Mouse (Mus musculus): ENCODE results near the gene Usp5. TPM values are rescaled to one million over a fixed set of nuclear protein-coding genes. Genes with fewer than 3 reads are reported as not detected.
"Not testable (repeated sequence)": the region's sequence is repeated elsewhere in the genome, so short reads cannot be mapped to it uniquely, and the experiment has no call there.

Usp5 gene
- total RNA-seq, 2 experiments from 2014 or later: 73.7 to 75.3 TPM

DNA sequence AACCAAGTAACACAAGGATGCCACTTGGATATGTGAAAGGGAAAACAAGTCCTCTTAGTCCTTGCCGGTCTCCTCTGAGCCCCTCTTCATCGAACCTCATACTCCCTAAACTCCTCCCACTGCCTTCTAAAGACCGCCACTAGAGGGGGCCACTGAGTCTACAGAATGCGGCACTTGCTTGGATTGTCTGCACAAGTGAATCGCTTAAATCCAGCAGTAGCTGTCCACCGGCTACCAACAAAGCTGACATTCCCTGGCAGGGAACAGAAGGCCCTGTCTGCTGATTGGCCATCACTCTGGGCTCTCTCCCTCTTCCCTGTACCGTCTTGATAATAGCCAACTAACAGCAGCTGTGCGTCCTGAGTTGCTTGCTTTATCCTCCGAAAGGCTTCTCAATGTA, 18.0 kb upstream of the Usp5 start:
- peak; percentile 73 for DNase-seq (ENCODE audit: low spot score)
- intact Hi-C loops (cut with DNase I): loop anchor here (2.0 to 5.0 kb wide), 2 partner anchors 39 to 235 kb away; partner anchors contain the start of gene Spsb2

- DNase-seq (ENCODE audit: low spot score): no peak
- intact Hi-C loops (cut with DNase I): no loop called here
Observed at GRCm38 (mm10) chr6:124840241-124841167, 11.2 kb upstream of the Usp5 start, which contains the start of gene Gnb3. Gnb3 (minus strand) TSS chr6:124840275.

DNA sequence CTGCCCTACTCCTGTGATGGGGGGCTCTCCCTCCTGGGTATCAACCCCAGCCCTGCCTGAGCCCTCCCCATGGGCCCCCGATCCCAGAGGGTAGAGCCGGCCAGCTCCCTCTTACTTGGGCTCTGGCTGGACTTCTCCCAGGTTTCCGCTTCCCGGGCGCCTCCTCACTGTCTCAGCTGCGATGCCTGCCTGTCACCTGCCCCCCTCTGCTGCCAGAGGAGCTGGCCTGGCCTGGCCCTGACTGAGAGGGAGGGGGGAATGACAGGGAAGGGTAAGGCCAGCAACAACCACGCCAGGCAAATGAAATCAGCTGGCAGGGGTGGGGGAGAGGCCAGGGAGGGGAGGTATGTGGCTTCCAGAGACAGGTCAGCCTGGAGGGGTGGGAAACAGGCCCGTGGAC, 10.5 kb upstream of the Usp5 start:
- no peak for DNase-seq (ENCODE audit: low spot score)
- intact Hi-C loops (cut with DNase I): no loop called here

DNA sequence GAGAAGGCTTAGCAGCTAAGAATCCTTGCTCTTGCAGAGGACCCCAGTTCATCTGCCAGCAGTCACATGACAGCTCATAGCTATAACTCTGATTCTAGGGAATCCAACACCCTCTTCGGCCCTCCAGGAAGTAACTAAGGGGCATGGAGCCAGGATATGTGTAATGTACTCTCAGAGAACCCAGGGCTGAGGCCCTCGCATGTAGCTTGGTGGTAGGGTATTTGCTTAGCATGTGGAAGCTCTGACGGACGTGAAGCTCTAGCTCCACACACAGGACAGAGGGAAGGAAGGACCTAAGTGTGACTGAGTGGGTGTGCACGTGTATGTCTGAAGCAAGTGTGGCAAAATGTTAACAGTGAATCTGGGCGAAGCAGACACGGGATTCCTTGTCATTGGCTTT, 7.1 kb upstream of the Usp5 start:
- intact Hi-C loops (cut with DNase I): no loop called here
- no peak for DNase-seq (ENCODE audit: low spot score)

GRCm38 (mm10) chr6:124835531-124835930, 6.2 kb upstream of the Usp5 start:
- intact Hi-C loops (cut with DNase I): no loop called here
- DNase-seq (ENCODE audit: low spot score): no peak

GRCm38 (mm10) chr6:124834512-124835081, 5.3 kb upstream of the Usp5 start:
- DNase-seq (ENCODE audit: low spot score): no peak
- intact Hi-C loops (cut with DNase I): no loop called here

DNA sequence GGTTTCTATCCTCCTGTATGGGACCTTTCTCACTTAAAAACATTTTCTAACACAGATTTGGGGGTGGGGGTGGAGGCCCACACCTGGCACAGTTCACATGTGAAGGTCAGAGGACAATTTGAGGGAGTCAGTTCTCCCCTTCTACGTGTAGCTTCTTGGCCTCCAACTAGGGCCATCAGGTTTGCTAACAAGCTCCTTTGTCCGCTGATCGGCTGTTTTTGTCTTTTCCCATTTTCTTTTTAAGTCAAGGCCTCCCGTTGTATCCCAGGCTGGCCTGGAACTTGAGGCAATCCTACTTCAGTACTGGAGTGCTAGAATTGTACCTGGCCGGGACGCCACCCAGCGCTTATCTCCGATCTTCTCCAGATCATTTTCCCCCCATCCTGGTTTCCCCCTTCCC, 2.4 kb upstream of the Usp5 start:
- intact Hi-C loops (cut with DNase I): no loop called here

GRCm38 (mm10) chr6:124831199-124831598, 1.9 kb upstream of the Usp5 start:
- DNase-seq (ENCODE audit: low spot score); intact Hi-C loops (cut with DNase I): not testable (repeated sequence)

More for the DNA sequence above, 2.4 kb upstream of the Usp5 start:
- DNase-seq (ENCODE audit: low spot score): no peak

DNA sequence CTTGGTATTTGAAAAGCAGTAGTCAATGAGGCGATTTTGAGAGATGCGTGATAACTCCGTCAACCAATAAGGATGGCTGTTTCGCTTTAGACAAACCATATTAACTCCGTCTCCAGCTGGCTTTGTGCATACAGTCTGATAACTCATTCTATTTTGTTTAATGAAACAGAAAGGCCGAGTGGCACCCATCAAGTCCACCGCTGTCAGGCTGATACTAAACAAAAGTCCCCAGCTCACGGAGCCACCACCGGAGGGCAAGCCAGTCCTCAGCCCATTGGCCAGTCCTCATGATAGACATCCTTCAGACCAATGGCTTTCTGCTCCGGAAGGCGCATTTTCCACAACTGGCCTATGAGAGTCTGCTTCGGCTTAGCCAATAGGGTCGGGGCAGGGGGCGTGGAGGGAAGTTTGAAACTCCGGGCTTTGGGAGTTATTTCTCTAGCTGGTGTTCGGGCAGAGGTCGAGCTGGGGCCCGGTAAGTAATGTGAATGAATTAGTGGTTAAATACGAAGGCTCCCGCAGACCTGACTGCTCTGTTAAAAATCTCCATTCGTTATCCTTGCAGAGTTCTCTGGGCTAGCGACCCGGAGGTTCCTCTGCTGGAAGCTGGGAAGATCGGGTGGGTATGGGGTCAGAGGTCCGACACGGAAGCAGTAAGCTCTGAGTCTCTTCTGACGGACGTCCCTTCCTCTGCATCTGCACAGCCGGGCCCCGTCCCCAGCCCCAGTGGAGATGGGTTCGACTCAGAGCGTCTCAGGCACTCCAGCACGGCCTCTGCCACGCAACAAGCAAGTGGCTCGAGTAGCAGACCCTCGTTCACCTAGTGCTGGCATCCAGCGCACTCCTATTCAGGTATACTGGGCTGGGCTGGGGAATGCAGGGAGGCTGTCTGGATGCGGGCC, 766 bp upstream of the Usp5 start:
- peak; percentile 95 for DNase-seq (ENCODE audit: low spot score)
- intact Hi-C loops (cut with DNase I): no loop called here

DNA sequence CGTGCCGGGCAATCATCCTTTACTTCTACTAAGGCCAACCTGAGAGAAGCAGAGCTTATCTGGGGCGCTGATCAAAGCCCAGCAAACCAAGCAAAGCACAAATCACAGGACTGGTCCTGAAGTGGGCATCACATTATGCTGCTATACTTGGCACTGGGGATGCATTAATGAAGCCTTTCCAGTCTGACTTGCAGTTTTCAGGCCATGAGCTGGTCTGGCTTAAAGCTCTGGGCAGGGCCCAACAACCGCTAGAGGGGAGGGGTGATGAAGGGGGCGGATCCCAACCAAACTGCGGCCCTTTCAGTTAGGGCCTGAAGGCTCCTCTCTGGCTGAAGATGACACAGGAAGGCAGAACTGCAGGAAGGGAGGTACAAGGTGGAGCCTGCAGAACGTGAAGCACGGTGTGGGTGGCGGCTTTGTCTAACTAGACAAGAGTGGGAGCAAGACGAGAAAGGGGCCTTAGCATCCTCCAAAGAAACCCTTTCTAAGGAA, 1.1 kb downstream of the Usp5 start:
- DNase-seq (ENCODE audit: low spot score): no peak
- intact Hi-C loops (cut with DNase I): no loop called here

- DNase-seq (ENCODE audit: low spot score): no peak
- intact Hi-C loops (cut with DNase I): no loop called here
Observed at GRCm38 (mm10) chr6:124822049-124822448, 7.2 kb downstream of the Usp5 start.

DNA sequence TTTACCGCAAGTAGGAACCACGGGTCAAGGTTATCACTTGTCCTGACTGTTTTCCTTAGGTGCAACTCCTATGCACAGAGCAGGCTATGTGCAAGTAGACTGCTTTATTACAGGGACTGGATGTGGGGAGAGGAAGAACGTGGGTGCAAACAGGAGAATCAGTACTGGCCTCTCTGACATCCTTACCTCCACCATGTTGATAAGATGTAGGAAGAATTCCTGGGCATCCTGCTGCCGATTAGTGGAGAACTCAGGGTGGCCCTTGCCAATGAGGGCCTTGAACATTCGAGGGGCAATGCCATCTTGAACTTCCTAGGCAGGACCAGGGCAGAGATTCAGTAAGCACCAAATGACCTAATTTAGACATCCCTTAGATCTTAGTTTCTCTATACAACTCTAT, 8.4 kb downstream of the Usp5 start:
- intact Hi-C loops (cut with DNase I): no loop called here
- DNase-seq (ENCODE audit: low spot score): no peak

- intact Hi-C loops (cut with DNase I): no loop called here
- DNase-seq (ENCODE audit: low spot score): no peak
Observed at GRCm38 (mm10) chr6:124817971-124818370, 11.3 kb downstream of the Usp5 start.

- DNase-seq (ENCODE audit: low spot score): no peak
- intact Hi-C loops (cut with DNase I): no loop called here
Observed at GRCm38 (mm10) chr6:124817563-124817962, 11.7 kb downstream of the Usp5 start.

DNA sequence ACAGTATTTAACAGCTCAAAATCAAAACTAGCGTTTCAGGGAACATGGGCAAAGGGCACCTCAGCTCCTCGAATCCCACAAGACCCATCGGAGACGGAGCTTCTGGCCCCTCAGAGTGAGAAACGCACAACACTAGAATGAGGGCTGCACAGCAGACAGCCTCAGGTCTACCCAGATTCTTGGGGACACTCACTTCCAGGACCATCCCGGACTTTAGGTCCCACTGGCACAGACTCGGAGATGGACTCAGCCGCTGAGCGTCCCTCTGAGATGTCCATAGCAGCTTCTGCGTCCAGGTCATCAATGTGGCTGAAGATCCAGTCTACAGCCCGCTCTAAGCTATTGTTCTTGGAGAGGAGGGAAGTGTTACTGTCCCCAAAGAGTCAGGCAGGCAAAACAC, 12.2 kb downstream of the Usp5 start:
- DNase-seq (ENCODE audit: low spot score): no peak
- intact Hi-C loops (cut with DNase I): no loop called here

DNA sequence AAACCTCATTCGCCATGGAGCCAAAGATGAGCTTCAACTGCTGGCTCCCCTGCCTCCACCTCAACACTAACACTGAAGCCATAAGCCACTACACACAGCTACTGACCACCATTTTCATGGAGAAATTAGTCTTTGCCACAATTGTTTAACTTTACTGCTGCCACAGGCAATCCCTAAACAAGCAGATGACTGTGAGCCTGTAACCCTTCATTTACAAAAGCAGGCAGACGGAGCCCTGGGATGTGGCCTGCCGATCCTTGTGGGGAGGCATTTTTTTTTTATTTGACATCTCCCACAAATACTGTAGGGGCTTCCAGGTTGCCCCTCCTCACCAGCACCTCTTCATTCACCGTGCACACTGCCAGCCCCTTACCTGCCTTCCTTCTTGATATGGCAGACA, 12.7 kb downstream of the Usp5 start:
- intact Hi-C loops (cut with DNase I): no loop called here
- DNase-seq (ENCODE audit: low spot score): no peak

GRCm38 (mm10) chr6:124814858-124815774, 14.2 kb downstream of the Usp5 start:
- no peak for DNase-seq (ENCODE audit: low spot score)
- intact Hi-C loops (cut with DNase I): no loop called here

- intact Hi-C loops (cut with DNase I): no loop called here
- DNase-seq (ENCODE audit: low spot score): no peak
Observed at GRCm38 (mm10) chr6:124814448-124814847, 14.8 kb downstream of the Usp5 start.

GRCm38 (mm10) chr6:124813933-124814332, 15.4 kb downstream of the Usp5 start, which contains the start of gene Tpi1:
Tpi1 (minus strand) TSS chr6:124814296.
- DNase-seq (ENCODE audit: low spot score): peak; percentile 86
- intact Hi-C loops (cut with DNase I): no loop called here

Measured in heart, postnatal 25 days (tissue).